Mouse (Mus musculus) kidney, adult 18-20 months (tissue): ENCODE data around the gene 5330417H12Rik.
A peak's percentile ranks its signal among the peaks of the same experiment; 100 is the strongest.

Experiments used
- DNase-seq: peaks from one replicate; pipeline ENCODE4 v3.0.0; 2021

5330417H12Rik gene

DNA sequence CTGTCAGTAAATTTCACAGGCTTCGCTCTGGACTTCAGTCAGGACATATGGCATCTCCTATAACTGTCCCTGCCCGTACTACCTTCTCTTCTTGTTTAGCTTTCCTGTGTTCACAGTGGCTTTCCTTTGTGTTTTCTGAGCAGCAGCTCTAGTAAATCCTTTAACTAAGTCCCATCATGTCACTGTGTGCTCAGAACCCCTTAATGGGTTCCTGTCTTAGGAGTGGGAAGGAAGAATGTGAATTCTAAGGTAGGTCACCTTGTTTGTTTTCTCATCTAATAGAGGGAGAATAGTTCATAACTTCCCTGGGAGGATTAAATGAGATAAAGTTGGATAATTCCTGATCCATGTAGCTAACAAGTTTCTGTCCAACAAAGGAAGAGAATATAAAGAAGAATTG lies at the start of gene 5330417H12Rik:
Gene 5330417H12Rik, minus strand, starts transcription at position 101 of the 400 bp plus-strand sequence.
- DNase-seq = no peak

DNA sequence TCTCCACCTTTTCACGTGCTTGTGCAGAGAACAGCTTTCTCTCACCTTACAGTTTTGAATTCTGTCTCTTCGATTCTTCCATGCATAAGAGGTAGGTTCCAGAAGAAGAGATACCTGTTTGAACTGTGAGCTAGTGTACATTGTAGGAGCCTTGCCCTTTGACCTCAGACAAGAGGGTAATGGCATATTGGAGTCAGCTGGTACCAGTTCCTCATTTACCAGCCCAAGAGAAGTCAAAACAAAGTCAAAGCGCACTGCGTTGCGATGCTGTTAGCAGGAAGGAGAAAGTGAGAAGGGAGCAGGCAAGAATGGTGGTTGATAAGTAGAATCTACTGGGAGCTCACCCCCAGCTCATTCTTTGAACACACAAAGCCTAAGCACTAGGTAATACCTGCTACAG lies 43.6 kb upstream of the 5330417H12Rik start:
- DNase-seq = no peak

DNA sequence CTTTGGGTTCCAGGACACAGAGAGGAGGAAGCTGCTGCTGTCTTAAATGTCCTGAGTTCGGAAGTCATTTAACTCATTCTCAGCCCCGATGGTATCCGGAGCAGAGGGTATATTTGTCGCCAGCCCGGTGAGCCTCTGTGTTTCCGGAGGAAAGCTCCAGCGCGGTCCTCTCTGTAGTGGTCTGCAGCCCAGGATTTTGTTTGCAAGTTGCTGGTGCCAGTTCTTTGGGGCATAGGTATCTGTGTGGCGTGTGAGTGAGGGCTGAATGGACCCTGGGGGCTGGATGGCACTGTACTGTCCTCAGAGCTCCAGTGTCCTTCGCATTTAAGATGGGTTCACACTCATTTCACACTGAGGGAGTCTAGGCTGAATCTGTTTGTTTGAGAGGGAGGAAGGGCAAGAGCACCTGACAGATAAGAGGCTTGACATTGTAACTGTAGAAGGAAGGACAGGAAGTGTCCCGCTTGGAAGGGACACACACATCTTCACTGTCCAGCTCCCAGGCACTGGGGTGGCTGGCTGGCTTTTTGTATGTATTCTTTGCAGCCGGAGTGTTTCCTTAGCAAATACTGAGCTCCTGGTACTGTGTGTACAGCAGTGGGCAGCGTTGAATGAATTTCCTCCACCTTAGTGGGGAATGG lies 41.4 kb upstream of the 5330417H12Rik start:
- no peak for DNase-seq

DNA sequence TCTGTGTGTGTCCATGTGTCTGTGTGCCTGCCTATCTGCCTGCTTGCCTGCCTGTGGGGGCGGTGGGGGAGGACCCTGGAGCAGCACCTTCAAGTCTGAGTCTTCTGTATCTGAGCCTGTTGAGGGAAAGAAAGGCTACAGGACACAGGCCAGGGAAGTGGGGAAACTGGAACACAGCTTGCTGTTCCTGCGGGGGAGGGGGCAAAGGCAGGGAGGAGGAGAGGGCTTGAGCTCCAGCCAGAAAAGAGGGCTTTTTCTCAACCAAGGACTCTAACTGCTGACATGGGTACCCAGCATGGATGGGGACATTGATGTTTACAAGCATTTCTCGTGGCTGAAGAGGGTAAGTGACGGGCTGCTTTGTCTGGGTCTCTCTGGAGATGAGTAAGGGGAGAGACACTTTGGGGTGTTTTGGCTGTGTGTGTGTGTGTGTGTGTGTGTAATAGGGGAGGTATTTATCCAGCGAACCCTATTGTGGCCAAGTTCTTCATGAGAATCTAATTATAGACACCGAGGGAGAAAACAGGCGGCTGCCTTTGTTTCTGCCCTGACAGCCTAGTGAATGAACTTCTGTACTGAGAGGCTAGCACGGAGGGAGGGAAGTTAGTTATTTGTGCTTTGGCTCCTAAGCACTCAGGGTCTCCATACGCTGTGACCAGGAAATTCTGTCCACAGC lies 40.8 kb upstream of the 5330417H12Rik start:
- DNase-seq = peak; percentile 32

DNA sequence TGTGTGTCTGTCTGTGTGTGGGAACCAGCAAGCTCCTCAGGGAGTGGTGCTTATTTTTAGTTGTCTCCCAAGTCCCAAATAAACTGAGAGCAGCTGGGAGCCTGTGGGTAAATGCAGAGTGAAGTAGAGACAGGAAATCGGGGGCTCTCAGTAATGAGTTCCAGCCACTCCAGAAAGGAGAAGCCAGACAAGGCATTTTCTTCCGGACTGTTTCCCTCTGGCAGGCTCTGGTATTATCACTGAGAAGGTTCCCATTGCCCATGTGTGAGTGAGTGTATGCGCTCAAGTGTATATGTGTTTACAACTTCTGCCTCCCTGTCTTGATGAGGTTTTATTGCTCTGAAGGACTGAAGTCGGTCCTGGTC lies 40.2 kb upstream of the 5330417H12Rik start:
- peak; percentile 18 for DNase-seq

DNA sequence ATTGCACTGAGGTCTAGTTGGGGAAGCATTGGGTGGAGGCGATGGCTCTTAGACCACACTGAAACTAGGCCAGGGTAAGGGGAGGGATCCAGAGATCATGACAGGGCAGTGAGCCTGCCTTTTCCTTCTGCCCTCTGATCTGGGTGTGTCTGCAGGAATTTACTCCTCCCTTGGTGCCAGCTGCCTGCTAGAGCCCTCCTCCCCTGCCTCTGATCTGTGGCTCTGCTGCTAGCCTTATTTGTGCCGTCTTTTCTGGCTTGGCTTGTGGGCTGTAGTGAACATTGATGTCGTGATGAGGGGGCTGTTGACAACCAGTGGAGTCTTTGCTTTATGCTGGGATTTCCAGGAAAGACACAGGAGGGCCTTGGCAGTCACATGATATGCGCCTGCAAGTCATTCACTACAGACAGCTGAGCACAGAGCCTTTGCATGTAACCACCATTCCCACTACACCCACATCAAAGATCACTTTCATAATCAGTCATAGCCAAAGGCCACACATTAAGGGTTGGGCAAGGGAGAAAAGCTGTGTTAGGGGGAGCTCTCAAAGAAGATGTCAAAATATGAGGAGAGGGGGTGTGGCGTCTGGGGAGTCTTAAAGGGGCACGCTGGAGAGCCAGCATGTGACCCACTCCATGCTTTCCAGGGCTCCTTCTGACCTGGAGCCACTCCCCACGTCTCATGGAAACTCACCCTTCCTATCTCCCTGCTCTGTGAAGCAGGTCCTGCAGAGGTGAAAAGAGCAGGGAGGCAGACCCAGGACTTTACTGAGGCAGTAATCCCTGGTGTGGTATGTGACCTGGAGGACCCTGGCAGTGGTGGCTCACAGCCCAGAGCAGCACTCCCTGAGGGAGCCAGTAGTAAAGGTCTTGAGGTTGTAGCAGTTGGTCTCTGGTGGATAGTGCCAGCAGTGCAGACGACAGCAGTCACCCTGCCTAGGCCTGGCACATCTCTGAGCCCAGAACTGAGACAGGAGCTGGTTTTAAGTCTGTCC lies 39.4 kb upstream of the 5330417H12Rik start:
- peak; percentile 47 for DNase-seq

DNA sequence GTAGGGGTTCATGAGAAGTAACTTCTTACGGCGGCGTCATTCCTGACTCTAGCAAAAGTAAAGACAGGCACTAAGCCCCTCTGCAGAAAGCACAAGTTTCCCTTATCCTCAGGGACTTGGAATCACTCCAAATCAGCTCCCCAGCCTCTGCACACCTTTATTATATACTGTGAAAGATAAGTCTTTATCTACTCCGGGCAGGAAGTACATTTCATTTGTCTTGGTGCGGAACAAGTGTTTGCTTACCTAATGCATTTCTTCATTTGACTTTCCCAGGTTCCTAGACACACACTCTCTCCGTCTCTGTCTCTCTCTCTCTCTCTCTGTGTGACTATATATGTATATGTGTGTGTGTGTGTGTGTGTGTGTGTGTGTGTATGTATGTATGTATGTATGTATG lies 38.7 kb upstream of the 5330417H12Rik start:
- DNase-seq = no peak

DNA sequence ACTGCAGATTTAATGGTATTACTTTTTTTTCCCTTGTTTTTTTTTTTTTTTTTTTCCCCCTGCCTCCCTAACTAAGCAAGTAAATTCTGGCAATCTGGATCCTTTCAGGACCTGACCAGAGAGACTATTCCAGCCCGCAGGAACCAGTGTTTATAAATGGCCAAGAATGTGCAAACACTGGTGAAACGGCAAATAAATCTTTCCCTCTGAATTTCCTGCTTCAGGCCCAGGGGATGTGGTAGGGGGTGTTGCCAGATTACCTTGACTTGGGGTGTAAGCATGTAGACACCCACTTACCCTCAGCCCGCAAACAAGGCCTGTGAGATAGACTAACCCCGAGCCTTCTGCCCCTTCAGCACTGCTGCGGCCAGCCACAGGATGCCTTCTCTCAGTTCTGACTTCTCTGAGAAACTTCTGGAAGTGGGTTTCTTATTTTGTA lies 36.9 kb upstream of the 5330417H12Rik start:
- no peak for DNase-seq

DNA sequence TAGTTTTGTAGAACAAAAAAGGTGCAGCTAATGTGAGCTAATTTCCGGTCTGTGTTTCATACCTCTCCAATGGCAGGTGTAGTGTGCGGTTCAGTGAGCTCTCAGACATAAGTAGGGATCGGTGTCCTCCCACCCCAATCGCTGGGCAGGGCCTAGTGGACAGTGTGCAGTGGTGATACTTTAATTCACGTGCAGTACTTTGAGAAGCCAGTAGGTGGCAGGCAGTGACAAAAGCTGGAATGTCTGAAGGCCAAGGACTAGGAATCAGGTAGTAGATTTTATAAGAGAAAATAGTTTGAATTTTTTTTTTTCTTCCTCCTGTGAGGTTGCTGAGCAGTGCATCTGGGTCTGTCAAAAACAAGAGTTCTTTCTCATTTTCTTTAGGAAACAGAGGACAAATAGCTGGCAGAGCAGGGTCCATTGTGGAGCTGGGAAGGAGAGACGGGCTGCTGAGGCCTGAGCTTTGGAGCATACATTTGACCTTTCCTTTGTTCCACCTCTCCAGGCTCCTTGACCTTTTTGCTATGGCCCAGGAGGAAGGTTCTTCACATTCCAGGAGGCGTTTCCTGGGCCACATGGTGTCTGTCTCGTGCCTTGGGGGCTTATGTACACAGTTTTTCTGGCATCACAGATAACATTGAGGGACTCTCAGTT lies 36.4 kb upstream of the 5330417H12Rik start:
- peak; percentile 70 for DNase-seq

DNA sequence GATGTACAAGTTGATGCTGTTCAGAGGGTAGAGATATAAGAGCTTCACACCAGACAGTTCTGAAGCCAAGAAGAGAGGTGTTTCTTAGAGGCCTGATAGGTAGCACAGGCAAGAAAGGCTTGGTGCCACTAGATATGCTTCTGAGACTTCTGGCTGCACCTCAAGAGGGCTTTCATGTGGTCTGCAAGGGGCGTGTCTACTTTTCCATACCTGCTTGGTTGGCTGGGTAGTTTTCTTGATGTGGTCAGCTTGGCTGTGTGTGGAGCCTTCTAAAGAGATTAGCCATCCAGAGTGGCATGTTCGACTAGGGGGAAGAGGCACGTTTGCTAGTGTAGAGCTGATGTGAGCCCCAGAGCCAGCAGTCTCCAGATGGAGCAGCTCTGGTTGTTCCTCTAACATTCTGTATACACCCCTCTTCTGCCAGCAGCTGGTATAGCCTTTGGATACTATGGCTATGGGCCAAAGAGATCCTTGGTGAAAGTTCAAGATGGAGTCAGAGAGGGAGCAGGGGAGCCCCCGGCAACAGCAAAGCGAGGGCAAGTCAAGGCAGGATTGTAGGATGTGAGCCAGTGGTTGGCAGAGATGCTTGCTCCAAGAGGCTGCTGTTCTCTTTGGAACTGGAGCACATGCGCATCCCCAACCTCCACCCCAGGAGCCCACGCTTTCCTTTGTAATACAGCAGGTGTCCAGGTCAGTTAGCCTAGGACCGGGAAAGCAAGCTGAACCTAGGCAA lies 34.4 kb upstream of the 5330417H12Rik start:
- DNase-seq = no peak

DNA sequence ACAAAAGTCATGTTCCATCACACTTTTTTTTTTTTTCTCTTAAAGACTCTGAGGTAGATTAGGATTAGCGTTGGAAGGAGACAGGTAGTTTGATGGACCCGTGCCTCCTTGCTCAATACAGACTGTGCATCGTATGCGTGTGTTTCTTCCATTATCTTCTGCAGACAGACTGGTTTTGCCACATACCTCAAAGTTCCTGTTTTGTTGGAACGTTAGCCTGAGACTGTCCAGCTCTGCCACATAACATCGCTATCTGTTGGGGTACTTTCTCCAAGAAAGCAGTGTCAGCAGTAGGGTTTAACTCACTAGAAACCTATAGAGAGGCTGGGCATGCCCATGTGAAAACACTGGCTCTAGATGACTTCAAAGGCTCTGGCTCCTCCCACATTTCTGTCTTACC lies 31.5 kb upstream of the 5330417H12Rik start:
- DNase-seq = no peak

DNA sequence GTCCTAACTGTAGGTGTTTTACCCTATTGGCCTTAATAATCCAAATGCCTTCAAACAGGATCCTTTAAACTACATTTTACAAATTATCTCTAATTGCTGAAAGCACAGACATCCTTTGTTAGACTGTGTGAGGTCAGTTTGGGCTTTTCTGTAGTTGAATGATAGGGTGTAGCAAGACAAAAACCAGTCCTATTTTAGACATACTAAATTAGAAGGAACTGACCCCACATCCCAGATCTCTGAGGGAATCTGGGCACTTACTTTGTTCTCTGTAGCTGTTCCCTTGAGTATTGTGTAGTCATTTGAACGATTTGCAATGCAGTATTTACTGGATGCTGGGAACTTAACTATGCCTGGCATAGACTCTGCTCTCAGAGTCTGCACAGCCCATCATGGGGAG lies 26.9 kb upstream of the 5330417H12Rik start:
- DNase-seq = no peak

DNA sequence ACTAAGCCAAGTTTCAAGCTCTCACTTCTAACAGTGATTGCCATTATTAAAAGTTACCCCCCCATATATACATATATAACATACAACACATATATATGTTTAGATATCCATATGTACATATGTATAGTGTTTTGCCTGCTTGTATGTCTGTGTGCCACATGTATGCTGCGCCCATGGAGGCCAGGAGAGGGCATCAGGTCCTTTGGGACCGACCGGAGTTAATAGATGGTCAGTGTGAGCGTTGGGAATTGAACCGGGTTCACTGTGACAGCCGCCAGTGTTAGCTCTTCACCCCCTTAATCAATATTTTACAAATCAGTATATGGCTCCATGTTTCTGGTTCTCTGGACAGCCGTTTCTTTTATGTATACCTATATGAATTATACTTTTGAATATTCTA lies 25.0 kb upstream of the 5330417H12Rik start:
- no peak for DNase-seq

DNA sequence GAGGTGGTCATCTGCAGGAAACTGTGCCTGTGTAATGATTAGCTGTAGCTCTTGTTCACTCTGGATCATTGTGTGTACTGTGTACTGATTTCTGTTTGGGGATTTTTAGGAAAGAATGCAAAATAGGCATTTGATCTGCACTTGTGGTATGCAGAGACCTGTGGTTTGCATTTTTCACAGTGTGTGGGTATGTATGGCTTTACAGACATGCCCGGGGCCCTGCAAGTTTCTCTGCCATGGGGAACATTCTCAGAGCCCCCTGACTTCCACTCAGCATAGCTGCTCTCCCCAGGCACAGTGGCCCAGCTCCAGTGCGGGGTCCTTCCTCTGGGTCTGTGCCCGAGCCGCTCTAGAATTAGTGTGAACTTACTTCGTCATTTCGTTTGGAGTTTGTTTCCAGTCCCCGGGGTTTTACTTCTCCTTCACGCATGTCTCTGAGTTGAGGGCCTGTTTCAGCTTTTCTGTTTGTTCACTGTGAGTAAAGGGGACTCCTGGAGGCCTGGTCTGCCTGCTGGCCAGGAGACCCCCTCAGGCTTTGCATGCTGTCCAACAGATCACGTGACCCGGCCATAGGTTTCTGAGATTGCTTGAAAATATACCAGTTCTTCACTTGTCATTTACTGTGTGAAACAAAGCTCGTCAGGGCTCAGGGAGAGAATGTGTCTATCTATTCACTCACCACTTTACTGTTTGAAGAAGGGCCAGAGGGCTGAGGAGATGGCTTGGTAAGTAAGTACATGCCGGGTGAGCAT lies 24.2 kb upstream of the 5330417H12Rik start:
- no peak for DNase-seq

DNA sequence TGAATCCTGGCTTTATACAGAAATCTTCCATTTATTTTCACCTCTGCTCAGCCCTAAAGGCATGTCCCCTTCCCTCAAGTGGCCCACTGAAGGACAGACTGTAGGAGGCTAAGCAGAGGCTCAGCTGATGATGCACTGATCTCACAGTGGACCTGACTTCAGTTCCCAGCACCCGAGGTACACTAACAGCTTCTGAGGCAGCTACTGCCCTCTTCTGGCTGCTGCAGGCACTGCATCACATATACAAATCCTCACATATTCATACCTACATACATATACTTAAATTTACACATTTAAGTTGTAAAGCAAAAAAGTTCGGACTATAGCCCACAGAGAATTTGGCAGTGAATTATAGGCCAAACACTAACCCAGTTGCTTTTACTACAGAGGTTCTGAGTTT lies 20.0 kb upstream of the 5330417H12Rik start:
- no peak for DNase-seq

DNA sequence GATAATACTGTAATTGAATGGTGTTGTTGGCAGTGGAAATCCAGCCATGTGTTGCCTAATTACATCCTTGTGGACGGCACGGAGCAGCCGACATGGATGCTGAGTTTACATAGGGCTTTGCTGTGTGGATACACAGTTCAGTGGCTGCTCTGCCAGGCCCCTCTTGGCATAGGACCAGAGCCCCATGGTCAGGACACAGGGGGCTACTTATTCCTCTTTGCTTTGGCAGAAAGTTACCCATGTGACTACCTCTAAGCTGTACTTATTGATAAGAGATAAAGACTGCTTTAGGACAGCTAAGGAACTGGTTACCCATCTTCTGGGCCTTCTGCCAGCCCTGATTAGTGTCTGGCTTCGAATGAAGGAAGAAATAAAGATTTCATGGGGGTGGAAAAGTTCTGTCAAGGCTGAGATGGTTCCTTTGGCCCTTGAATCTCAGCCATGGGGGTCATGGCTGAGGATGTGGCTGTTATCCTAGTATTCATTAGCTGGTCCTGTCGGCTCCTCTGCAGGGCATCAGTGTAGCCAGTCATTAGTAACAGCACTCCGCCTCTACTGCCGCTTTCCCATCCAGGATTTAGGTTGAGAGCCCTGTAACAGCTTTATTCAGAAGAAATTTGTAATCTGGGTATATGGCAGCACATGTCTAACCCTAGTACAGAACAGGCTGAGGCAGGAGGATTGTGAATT lies 17.8 kb upstream of the 5330417H12Rik start:
- DNase-seq = no peak

DNA sequence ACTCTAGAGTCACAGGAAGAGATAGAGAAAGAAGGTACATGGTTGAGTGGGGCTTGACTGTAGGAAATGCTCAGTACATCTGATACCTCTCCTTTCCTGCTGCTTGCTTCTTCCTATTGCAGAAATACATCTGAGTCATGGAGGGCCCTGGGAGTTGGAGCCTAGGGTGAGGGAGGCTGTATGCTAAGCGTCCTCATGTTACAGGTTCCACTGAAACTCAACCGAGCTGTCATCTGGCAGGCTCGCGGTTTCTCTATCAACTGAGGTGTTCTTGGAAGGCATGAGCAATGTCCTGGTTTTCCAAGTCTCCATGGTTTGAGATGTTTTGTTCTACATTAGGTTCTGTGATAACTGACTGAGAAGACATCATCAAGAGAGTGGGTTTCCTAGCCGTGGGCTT lies 13.1 kb upstream of the 5330417H12Rik start:
- no peak for DNase-seq

DNA sequence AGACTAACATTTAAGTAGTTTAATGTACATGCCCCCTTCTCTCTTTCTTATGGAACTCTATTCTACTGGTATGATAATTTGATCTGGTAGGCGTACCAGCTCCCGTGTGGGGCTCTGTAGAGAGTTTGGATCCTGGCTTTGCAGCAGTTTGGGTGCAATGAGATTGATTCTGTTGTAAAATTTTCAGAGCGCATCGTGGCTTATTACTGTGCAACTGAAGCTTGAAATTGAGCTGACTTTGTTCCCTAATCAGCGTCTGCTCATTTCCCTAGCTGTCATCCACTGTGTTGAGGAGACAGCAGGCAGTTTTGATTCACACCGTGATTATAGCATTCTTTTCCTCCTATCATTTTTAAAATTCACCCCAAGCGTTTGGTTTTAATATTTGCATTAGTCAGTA lies 12.4 kb upstream of the 5330417H12Rik start:
- no peak for DNase-seq

DNA sequence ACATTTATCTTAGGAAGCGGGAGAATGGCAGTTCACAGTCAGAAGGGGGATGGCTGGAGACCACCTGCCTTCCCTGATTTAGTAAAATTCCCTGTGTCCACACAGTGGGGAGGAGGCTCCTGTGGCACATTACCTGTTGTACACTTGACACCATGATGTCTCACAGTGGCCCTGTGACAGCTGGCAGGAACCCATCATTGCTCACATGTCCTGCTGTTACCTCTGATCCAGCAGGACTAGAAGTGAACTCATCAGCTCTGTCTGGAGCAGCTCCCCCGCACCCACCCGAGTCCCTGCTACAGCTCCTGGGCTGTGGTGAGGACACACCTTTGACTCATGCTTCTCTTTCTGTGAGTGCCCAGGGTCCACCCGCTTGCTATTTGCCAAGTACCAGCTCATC lies 8.2 kb upstream of the 5330417H12Rik start:
- no peak for DNase-seq

DNA sequence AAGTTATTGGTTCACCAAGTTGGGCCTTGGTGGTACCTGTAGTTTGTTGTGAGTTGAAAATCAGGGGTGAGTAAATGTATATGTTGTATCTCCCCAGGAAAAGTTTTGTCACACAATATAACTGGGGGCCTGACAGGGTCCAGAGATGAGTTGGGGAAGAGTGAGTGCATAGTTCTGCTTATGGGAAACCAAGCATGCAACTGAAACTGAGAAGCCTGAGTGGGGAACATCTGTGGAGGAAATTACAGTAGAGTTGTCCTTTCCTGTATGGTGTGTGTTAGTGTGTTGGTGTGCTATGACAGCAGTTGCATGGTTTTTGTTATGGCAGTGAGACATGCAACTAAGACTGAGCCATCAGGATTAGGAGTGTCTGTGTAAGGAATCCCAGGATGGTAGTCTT lies 3.4 kb upstream of the 5330417H12Rik start:
- DNase-seq = no peak

DNA sequence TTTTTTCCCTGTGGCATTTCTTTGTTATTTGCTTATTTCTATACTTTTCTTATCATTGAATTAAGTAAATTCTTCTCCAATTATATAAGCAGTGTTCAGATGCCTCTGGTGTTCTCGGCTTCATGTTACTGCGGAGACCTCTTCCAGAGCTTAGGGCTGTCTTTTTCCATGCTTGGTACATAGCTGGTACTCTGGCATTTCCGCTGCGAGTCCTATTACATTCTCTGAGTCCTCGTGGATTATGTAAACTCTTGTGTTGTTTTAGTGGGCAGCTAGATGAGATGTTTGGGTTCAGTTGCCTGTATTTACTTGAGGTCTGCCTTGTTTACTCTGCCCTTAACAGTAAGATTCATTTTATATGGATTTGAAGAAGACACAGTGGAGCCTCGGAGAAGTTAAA lies 820 bp upstream of the 5330417H12Rik start:
- no peak for DNase-seq
